Mouse (Mus musculus) hindbrain, embryonic 14.5 days (tissue): ENCODE results near the gene Cln3. TPM values are rescaled to one million over a fixed set of nuclear protein-coding genes. Genes with fewer than 3 reads are reported as not detected.

Source experiments
- ATAC-seq: fragments of 200-750 bp; cut with Nextera tagmentation; 2 replicates; pipeline ENCODE4 v1.8.0; 2017; ENCODE audit warnings: moderate number of reproducible peaks, mild to moderate bottlenecking, moderate TSS enrichment, moderate library complexity; ENCODE audit not compliant: low FRiP score
- DNase-seq: peaks from one replicate; pipeline ENCODE4 v3.0.0-alpha.2; 2015; ENCODE audit warnings: low spot score
- H3K27ac ChIP-seq: fragments of 300-500 bp; sonication (generic); 2 replicates; pipeline ENCODE4 v1.5.1; 2014; ENCODE audit warnings: mild to moderate bottlenecking, moderate library complexity
- H3K27me3 ChIP-seq: fragments of 300-500 bp; sonication (generic); 2 replicates; pipeline ENCODE4 v1.6.1; 2014; ENCODE audit warnings: mild to moderate bottlenecking, low read length, mixed read lengths; ENCODE audit not compliant: control insufficient read depth, insufficient read depth
- H3K36me3 ChIP-seq: fragments of 300-500 bp; sonication (generic); replicated peaks from 2 replicates; pipeline ENCODE4 v1.6.1; 2014; ENCODE audit not compliant: control insufficient read depth, insufficient read depth
- H3K4me1 ChIP-seq: fragments of 300-500 bp; sonication (generic); replicated peaks from 2 replicates; pipeline ENCODE4 v1.6.1; 2014; ENCODE audit warnings: antibody characterized with exemption, low read length, mixed read lengths; ENCODE audit not compliant: control insufficient read depth, insufficient read depth
- H3K4me2 ChIP-seq: fragments of 300-500 bp; sonication (generic); replicated peaks from 2 replicates; pipeline ENCODE4 v1.6.1; 2014; ENCODE audit warnings: mild to moderate bottlenecking, moderate library complexity
- H3K4me3 ChIP-seq: fragments of 300-500 bp; sonication (generic); replicated peaks from 2 replicates; pipeline ENCODE4 v1.5.1; 2014; ENCODE audit warnings: mild to moderate bottlenecking, low read length
- H3K9ac ChIP-seq: fragments of 300-500 bp; sonication (generic); 2 replicates; pipeline ENCODE4 v1.6.1; 2014
- H3K9me3 ChIP-seq: fragments of 300-500 bp; sonication (generic); 2 replicates; pipeline ENCODE4 v1.6.1; 2016; ENCODE audit warnings: low read length; ENCODE audit not compliant: control insufficient read depth
- WGBS: fragments of 180-500 bp; shearing (Covaris S2); extraction: QIAGEN DNeasy Blood & Tissue Kit; methylation state at CpG from one replicate; pipeline ENCODE4 v1.1.7; 2014; 5-methylcytosine and 5-hydroxymethylcytosine counted together
- polyA plus RNA-seq: library from polyadenylated mRNA; unstranded; fragments of >200 nt; fragmentation: Nextera tagmentation; extraction: Ambion mirVana; gene quantifications from 2 replicates; pipeline ENCODE4 v1.2.1, GENCODE M21; 2014

Gene Cln3
- polyA plus RNA-seq, 1 experiment from 2014 or later: 24.8 TPM

DNA sequence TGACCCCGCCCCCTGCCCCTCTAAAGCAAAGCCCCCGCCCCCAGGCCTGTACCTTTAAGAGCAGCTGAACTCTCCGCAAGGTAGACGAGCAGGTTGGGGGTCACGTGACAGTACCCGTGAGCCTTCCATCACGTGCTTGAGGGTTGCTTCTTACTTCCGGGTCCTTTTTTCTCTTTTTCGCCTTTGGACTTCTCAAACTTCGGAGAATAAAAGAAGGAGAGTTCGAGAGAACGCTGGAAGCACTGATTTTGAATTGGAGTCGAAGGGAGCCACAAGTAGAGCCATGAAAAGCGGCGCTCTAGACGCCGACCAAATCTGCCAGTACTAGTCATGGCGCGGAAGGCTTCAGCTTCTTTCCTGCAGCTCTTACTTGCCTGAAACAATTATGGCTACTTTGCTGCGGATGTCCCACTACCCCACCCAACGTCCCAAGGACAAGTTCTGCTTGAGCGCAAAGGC, 2.3 kb downstream of the Cln3 start:
- H3K4me2 ChIP-seq: peak overlapping the region; percentile 89
- H3K9ac ChIP-seq: peak overlapping the region; percentile 53
- ATAC-seq (peak; percentile 92), DNase-seq (peak; percentile 88)
- WGBS: under 1% methylated on average over 22 of the region's 22 CpGs
- peaks cover 6% of the 10 kb centered on the region; the same call in 1 of the 2 replicates for H3K27me3 ChIP-seq
- H3K27ac ChIP-seq: peak overlapping the region; percentile 85
- 0 out of 2 replicates have a peak, but pooled peaks cover 4% of the 10 kb centered on the region for H3K36me3 ChIP-seq
- H3K4me1 ChIP-seq: peaks cover 15% of the 10 kb centered on the region; the same call in 1 of the 2 replicates
- H3K9me3 ChIP-seq: no peaks in the 10 kb centered on the region
- peak overlapping the region; percentile 50 for H3K4me3 ChIP-seq

DNA sequence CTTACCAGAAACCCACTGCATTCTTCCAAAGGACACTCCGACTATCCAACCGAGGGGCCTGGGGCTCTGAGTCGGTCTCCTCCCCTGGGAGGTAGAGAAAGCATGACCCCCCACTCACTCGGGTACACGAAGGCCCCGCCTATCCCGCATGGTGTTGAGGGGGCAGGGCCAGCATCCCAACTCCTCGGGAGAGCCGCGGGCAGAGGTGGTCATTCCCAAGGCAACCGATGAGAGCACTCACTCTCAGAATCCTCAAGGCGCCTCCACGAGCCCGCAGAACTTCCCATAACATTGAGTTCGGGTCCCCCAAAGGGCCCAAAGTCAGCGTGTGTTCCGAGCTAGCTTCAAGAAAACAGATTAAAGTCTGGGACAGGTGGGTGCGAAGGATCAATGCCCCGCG, 2.9 kb downstream of the Cln3 start:
- DNase-seq (no peak), ATAC-seq (peak; percentile 38)
- H3K9ac ChIP-seq: peak overlapping the region; percentile 53
- H3K4me2 ChIP-seq: peak overlapping the region; percentile 89
- H3K27me3 ChIP-seq: peaks cover 6% of the 10 kb centered on the region; the same call in 1 of the 2 replicates
- H3K9me3 ChIP-seq: no peaks in the 10 kb centered on the region
- 1% methylated on average over 20 of the region's 20 CpGs for WGBS
- H3K4me1 ChIP-seq: peaks cover 15% of the 10 kb centered on the region; the same call in 1 of the 2 replicates
- 0 out of 2 replicates have a peak, but pooled peaks cover 6% of the 10 kb centered on the region for H3K36me3 ChIP-seq
- H3K4me3 ChIP-seq: peak overlapping the region; percentile 50
- H3K27ac ChIP-seq: peak overlapping the region; percentile 85; the same call in 1 of the 2 replicates

- H3K36me3 ChIP-seq: peaks cover 15% of the 10 kb centered on the region; the same call in 1 of the 2 replicates
- peaks cover 15% of the 10 kb centered on the region; the same call in 1 of the 2 replicates for H3K4me1 ChIP-seq
- ATAC-seq: no peak
- no peak overlapping the region for H3K9ac ChIP-seq
- peak overlapping the region; percentile 89 for H3K4me2 ChIP-seq
- no peak overlapping the region for H3K27ac ChIP-seq
- 90% methylated on average over 6 of the region's 6 CpGs for WGBS
- peaks cover 6% of the 10 kb centered on the region; the same call in 1 of the 2 replicates for H3K27me3 ChIP-seq
- no peaks in the 10 kb centered on the region for H3K9me3 ChIP-seq
- no peak for DNase-seq
- no peak overlapping the region for H3K4me3 ChIP-seq
Measured at GRCm38 (mm10) chr7:126581661-126582060, 4.0 kb downstream of the Cln3 start.

DNA sequence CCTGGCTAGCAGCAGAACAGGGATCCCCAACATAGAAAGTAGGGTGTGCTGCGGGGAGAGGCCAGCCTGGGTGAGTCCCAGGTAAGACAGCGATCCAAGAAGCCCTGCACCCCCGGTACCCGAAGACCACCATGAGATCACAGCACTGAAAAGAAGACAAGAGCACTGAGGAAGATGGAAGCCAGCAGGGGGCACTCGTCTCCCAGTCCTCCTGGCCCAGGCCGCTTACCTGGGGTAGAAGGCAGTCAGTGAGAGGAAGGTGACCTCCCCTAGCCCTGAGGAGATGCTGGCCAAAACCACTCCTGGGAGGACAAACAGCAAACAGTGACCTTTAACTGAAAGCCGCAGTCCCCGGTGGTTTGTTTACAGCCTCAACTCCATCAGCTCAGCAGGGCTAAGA, 6.4 kb downstream of the Cln3 start:
- Histone ChIP-seq H3K9ac (no peak overlapping the region), H3K4me3 (no peak overlapping the region), H3K27ac (no peak overlapping the region), H3K9me3 (no peaks in the 10 kb centered on the region), H3K27me3 (no peaks in the 10 kb centered on the region), H3K4me2 (no peak overlapping the region), H3K4me1 (peaks cover 15% of the 10 kb centered on the region; the same call in 1 of the 2 replicates), H3K36me3 (peaks cover 25% of the 10 kb centered on the region)
- DNase-seq: peak; percentile 36
- WGBS: 60% methylated on average over 8 of the region's 8 CpGs
- no peak for ATAC-seq

GRCm38 (mm10) chr7:126576946-126577345, 8.7 kb downstream of the Cln3 start:
- Histone ChIP-seq H3K4me2 (no peak overlapping the region), H3K36me3 (peaks cover 33% of the 10 kb centered on the region), H3K9ac (no peak overlapping the region), H3K27me3 (no peaks in the 10 kb centered on the region), H3K27ac (no peak overlapping the region), H3K4me1 (peaks cover 2% of the 10 kb centered on the region; the same call in 1 of the 2 replicates), H3K9me3 (no peaks in the 10 kb centered on the region), H3K4me3 (no peak overlapping the region)
- 49% methylated on average over 8 of the region's 8 CpGs for WGBS
- DNase-seq (no peak), ATAC-seq (no peak)

DNA sequence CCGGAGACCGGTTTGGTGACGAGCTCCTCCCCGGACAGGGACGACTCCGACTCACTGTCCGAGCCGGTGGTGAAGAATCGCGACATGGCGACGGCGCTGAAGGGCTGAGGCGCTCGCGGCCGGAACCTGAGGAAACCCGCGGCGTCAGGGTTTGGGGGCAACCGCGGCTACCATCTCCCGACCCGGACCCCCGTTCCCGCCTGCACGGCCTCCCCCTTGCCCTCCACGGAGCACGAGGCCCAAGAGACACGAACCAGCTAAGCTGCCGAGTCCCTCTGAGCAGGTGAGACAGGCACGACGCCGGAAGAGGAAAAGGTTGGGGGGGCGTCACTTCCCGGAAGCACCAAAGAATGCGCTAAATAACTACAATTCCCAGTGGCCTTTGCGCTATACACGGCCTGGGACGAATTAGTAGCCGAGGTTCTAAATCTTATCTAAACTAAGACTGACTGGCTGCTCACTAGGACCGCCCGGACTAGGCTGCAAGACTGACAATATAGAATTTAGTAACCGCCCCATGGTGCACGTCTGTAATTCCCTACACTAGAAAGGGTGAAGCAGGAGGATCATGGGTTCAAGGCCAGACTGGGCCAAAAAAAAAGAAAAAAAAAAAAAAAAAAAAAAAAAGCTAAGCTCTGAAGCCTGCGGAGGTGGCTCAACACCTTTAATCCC, 19.4 kb downstream of the Cln3 start, which contains the start of gene Eif3c:
TSS of gene Eif3c (minus strand) at position 318 of the 672 bp plus-strand sequence.
- DNase-seq (peak; percentile 94), ATAC-seq (peak; percentile 93)
- H3K27ac ChIP-seq: peak within 1 kb of the TSS; percentile 65
- H3K9ac ChIP-seq: peak within 1 kb of the TSS; percentile 83
- no peaks in the 10 kb centered on the region for H3K4me1 ChIP-seq
- WGBS: 0% methylated on average over 46 of the region's 46 CpGs
- no peaks in the 10 kb centered on the region for H3K9me3 ChIP-seq
- H3K4me2 ChIP-seq: peak within 1 kb of the TSS; percentile 72
- no peaks in the 10 kb centered on the region for H3K27me3 ChIP-seq
- H3K36me3 ChIP-seq: peaks cover 36% of the 10 kb centered on the region
- H3K4me3 ChIP-seq: peak within 1 kb of the TSS; percentile 86

GRCm38 (mm10) chr7:126565693-126566092, 19.9 kb downstream of the Cln3 start:
- DNase-seq (no peak), ATAC-seq (0 out of 2 replicates have a peak, but pooled peaks have one; percentile 13)
- H3K9ac ChIP-seq: peak overlapping the region; percentile 83
- no peaks in the 10 kb centered on the region for H3K27me3 ChIP-seq
- H3K4me1 ChIP-seq: no peaks in the 10 kb centered on the region
- peak overlapping the region; percentile 86 for H3K4me3 ChIP-seq
- H3K36me3 ChIP-seq: peaks cover 41% of the 10 kb centered on the region
- peak overlapping the region; percentile 72 for H3K4me2 ChIP-seq
- under 1% methylated on average over 28 of the region's 28 CpGs for WGBS
- peak overlapping the region; percentile 65 for H3K27ac ChIP-seq
- H3K9me3 ChIP-seq: no peaks in the 10 kb centered on the region

DNA sequence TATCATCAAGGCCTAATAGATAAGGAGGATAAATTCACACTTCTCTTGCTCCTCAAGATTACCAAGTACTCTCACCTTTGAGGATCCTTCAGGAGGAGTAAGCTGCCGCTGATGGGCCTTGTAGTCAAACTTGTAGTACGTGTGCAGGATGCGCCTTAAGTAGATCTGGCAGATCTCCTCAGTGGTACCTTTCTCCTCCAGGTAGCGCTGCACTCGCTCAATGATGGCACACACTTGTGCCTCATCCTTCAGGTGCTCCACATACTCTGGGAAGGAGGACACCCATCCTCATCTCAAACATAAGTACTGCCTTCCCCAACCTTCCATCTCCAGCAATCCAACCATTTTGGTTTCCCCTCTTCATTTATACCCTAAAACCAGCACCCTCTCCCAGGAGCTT, 29.0 kb downstream of the Cln3 start:
- Histone ChIP-seq H3K4me2 (no peak overlapping the region), H3K27me3 (no peaks in the 10 kb centered on the region), H3K9me3 (no peaks in the 10 kb centered on the region), H3K36me3 (peaks cover 98% of the 10 kb centered on the region), H3K27ac (no peak overlapping the region), H3K4me3 (no peak overlapping the region), H3K4me1 (no peaks in the 10 kb centered on the region), H3K9ac (no peak overlapping the region)
- DNase-seq (no peak), ATAC-seq (no peak)
- 98% methylated on average over 5 of the region's 5 CpGs for WGBS

DNA sequence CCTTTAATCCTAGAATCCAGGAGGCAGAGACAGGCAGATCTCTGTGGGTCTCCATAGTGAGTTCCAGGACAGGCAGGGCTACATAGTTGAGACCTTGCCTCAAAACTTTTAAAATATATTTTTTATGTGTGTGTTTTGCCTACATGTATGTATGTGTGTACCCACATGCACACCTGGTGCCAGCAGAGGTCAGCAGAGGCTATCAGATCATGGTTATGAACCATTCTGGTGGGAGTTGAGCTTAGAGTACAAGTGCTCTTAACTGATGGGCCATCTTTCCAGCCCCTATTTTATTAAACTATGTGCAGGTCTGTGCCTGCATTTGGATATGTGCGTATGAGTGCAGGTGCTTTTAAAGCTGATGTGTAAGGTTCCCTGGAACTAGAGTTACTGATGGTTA, 30.8 kb downstream of the Cln3 start:
- Histone ChIP-seq H3K4me1 (no peaks in the 10 kb centered on the region), H3K27me3 (no peaks in the 10 kb centered on the region)

More for the DNA sequence above, 30.8 kb downstream of the Cln3 start:
- no peak overlapping the region for H3K4me3 ChIP-seq
- no peak for ATAC-seq
- no peak overlapping the region for H3K27ac ChIP-seq
- no peaks in the 10 kb centered on the region for H3K9me3 ChIP-seq
- DNase-seq: no peak
- peaks cover 98% of the 10 kb centered on the region for H3K36me3 ChIP-seq
- H3K9ac ChIP-seq: no peak overlapping the region
- 100% methylated on average over 1 of the region's 1 CpGs for WGBS
- no peak overlapping the region for H3K4me2 ChIP-seq
